Mouse (Mus musculus) heart, embryonic 15.5 days (tissue): Measurements from ENCODE around the gene Cotl1. TPM values are rescaled to one million over a fixed set of nuclear protein-coding genes. Genes with fewer than 3 reads are reported as not detected.

Source experiments
- ATAC-seq: fragments of 200-750 bp; cut with Nextera tagmentation; replicated peaks from 2 replicates; pipeline ENCODE4 v1.8.0; 2017; ENCODE audit warnings: low read depth, moderate TSS enrichment; ENCODE audit not compliant: insufficient number of reproducible peaks, insufficient read depth, low FRiP score
- H3K27ac ChIP-seq: fragments of 300-500 bp; sonication (generic); 2 replicates; pipeline ENCODE4 v1.5.1; 2015; ENCODE audit warnings: mild to moderate bottlenecking, inconsistent platforms
- H3K27me3 ChIP-seq: fragments of 300-500 bp; sonication (generic); 2 replicates; pipeline ENCODE4 v1.6.1; 2015; ENCODE audit warnings: inconsistent platforms
- H3K36me3 ChIP-seq: fragments of 300-500 bp; sonication (generic); 2 replicates; pipeline ENCODE4 v1.6.1; 2015; ENCODE audit warnings: mild to moderate bottlenecking, inconsistent platforms
- H3K4me1 ChIP-seq: fragments of 300-500 bp; sonication (generic); replicated peaks from 2 replicates; pipeline ENCODE4 v1.6.1; 2015; ENCODE audit warnings: inconsistent platforms
- H3K4me2 ChIP-seq: fragments of 300-500 bp; sonication (generic); 2 replicates; pipeline ENCODE4 v1.6.1; 2015; ENCODE audit warnings: inconsistent platforms, mild to moderate bottlenecking, moderate library complexity
- H3K4me3 ChIP-seq: fragments of 300-500 bp; sonication (generic); 2 replicates; pipeline ENCODE4 v1.5.1; 2015; ENCODE audit warnings: mild to moderate bottlenecking, inconsistent platforms
- H3K9ac ChIP-seq: fragments of 300-500 bp; sonication (generic); 2 replicates; pipeline ENCODE4 v1.6.1; 2015; ENCODE audit warnings: mild to moderate bottlenecking, inconsistent platforms
- H3K9me3 ChIP-seq: fragments of 300-500 bp; sonication (generic); replicated peaks from 2 replicates; pipeline ENCODE4 v1.6.1; 2016; ENCODE audit warnings: inconsistent platforms
- WGBS: fragments of 180-500 bp; shearing (Covaris S2); methylation state at CpG from one replicate; pipeline ENCODE4 v1.1.7; 2015; ENCODE audit warnings: mixed read lengths; 5-methylcytosine and 5-hydroxymethylcytosine counted together
- polyA plus RNA-seq: library from polyadenylated mRNA; unstranded; fragments of >200 nt; fragmentation: Nextera tagmentation; extraction: Ambion mirVana; gene quantifications from 2 replicates; pipeline ENCODE4 v1.2.1, GENCODE M21; 2015

The Cotl1 gene
- polyA plus RNA-seq, 1 experiment from 2014 or later, result 28.7 TPM

DNA sequence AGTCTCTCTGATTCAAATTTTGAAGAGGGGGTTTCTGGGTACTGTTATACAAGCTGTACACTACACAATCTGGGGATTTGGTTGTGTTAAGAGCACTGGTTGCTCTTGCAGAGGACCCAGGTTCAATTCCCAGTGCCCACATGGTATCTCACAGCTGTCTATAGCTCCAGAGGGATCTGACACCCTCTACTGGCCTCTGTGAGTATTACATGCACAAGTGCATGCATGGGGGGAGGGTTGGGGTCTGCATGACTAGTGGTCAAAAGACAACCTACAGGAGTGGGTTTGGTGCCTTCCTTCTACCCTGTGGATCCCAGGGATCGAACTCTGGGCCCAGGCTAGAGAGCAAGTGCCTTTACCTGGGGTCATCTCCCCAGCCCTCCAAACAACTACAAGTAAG lies 37.8 kb downstream of the Cotl1 start:
- no peak overlapping the region for H3K9ac ChIP-seq
- H3K27ac ChIP-seq, result no peak overlapping the region
- H3K4me1 ChIP-seq, result peaks cover 17% of the 10 kb centered on the region
- H3K9me3 ChIP-seq, result no peaks in the 10 kb centered on the region
- H3K4me2 ChIP-seq, result no peak overlapping the region
- H3K27me3 ChIP-seq, result no peaks in the 10 kb centered on the region
- no peak for ATAC-seq
- no peaks in the 10 kb centered on the region for H3K36me3 ChIP-seq
- 94% methylated on average over 1 of the region's 1 CpGs for WGBS
- no peak overlapping the region for H3K4me3 ChIP-seq

DNA sequence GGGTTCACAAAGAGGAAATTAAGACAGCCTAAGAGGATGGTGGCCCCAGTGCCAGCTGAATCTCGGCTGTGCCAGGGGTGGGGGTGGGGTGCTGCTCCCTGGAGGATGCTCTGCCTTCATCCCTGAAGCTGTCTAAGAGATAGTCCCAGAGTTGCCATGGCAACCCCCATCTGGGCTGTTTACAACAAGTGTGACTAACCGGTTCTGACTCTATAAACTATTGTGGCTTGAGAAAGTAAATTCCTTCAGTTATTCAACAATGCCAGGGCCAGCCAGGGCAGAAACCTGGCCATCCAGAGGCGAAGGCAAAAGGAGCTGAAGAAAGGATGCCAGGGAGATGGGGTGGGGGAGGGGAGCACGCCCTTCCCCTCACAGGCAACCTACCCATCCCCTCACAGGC lies 39.2 kb downstream of the Cotl1 start:
- Histone ChIP-seq H3K27me3 (no peaks in the 10 kb centered on the region), H3K9me3 (no peaks in the 10 kb centered on the region), H3K9ac (no peak overlapping the region), H3K4me2 (no peak overlapping the region), H3K4me3 (no peak overlapping the region), H3K36me3 (no peaks in the 10 kb centered on the region), H3K4me1 (peaks cover 11% of the 10 kb centered on the region), H3K27ac (no peak overlapping the region)
- WGBS, result 31% methylated on average over 4 of the region's 4 CpGs
- ATAC-seq, result no peak

DNA sequence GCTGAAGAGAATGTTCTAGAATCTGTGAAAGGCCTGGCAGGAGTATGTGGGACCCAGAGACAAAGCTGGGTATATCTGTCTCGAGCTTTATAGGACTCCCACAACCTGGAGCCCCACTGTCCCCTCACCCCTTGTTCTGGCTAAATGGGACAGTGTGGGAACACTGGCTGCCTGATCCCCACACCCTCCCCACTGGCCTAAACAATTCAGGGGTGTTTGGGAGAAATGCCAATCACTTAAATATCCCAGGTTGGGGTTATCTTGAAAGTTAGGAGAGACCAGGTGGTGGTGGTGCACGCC lies 41.4 kb downstream of the Cotl1 start:
- H3K27me3 ChIP-seq, result no peaks in the 10 kb centered on the region
- peaks cover 11% of the 10 kb centered on the region for H3K4me1 ChIP-seq
- WGBS, result 63% methylated on average over 2 of the region's 2 CpGs
- H3K4me2 ChIP-seq, result peak overlapping the region; percentile 52
- no peak overlapping the region for H3K27ac ChIP-seq
- ATAC-seq, result no peak
- H3K36me3 ChIP-seq, result no peaks in the 10 kb centered on the region
- no peaks in the 10 kb centered on the region for H3K9me3 ChIP-seq
- H3K9ac ChIP-seq, result no peak overlapping the region
- H3K4me3 ChIP-seq, result no peak overlapping the region

DNA sequence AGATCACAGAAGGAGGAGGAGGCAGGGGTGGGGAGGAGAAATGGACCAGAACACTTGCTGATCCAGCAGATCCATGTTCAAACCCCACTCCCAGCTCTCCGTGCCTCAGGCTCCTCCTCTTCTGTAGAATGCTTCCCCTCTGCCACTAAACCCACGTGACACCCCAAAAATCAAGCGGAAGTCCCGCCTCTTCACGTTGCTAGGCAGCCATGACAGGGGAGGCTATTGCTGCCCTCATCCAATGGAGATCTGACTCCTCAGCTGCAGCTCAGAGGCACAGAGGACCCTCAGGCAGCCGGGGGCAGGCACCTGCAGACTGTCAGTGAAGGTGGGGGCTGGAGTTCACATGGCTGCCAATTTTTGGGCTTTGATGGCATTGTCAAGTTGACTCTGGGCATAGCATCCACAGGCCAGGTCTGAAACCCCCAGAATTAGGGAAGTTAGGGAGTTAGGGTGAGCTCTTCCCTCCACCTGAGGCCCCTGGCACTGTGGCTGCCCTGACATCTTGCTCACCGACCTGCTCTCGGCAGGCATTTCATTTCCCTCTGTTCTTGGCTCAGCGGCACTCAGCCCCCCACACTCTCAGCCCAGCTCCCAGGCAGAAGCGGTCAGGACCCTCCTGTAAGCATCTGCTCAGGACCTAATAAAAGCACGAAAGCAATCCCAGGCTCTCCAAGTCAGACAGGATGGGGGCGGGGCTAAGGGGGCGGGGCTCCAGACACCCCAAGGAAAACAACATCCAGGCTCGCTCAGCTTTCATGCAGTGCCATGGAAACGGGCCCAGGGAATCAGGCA lies 42.0 kb downstream of the Cotl1 start:
- peak overlapping the region; percentile 34 for H3K27ac ChIP-seq
- ATAC-seq, result peak; percentile 64
- no peaks in the 10 kb centered on the region for H3K36me3 ChIP-seq
- peak overlapping the region; percentile 13; the same call in 1 of the 2 replicates for H3K4me3 ChIP-seq
- H3K4me2 ChIP-seq, result peak overlapping the region; percentile 52
- no peaks in the 10 kb centered on the region for H3K9me3 ChIP-seq
- 5% methylated on average over 15 of the region's 15 CpGs for WGBS
- peaks cover 11% of the 10 kb centered on the region for H3K4me1 ChIP-seq
- H3K27me3 ChIP-seq, result no peaks in the 10 kb centered on the region
- H3K9ac ChIP-seq, result no peak overlapping the region

DNA sequence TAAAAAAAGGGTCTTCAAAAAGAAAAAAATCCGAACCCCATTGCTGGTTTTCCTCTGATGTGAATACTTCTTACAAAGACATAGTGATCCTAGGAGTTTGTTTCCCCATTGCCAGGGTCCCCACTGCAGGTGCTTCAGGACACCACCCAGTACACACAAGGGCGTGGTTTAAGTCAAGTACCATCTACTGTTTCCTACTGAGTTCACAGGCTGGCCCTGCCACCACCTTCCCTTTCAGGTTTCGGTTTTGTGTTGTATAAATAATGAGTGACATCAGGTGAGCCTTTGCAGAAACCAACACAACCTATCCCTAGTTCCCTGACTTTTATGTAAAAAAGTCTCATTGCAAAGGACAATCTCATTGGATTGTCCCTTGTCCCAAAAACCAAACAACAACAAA lies 44.7 kb downstream of the Cotl1 start:
- Histone ChIP-seq H3K27me3 (no peaks in the 10 kb centered on the region), H3K4me1 (peaks cover 18% of the 10 kb centered on the region), H3K9me3 (no peaks in the 10 kb centered on the region), H3K4me2 (no peak overlapping the region), H3K27ac (no peak overlapping the region), H3K36me3 (no peaks in the 10 kb centered on the region), H3K4me3 (no peak overlapping the region), H3K9ac (no peak overlapping the region)
- no peak for ATAC-seq
- 89% methylated on average over 3 of the region's 3 CpGs for WGBS

DNA sequence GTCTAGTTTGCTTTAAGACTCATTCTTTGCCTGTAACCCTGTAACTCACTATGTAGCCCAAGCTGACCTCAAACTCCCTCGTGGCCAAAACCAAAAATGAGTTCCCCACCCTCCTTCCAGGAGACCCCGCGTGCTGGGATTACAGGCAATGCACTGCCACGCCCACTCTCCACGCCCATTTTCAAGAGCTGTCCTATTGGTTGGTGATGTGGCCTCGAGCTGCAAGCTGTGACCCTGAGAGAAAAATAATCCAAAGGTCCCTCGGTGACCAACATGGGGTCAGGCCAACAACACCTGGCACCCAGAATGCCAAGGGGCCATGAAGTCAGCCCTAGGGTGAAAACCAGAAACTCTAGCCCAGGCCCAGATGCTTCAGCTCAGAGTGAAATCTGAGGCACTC lies 45.7 kb downstream of the Cotl1 start:
- WGBS, result 59% methylated on average over 7 of the region's 7 CpGs
- Histone ChIP-seq H3K27me3 (no peaks in the 10 kb centered on the region), H3K9me3 (no peaks in the 10 kb centered on the region), H3K36me3 (no peaks in the 10 kb centered on the region), H3K4me2 (no peak overlapping the region), H3K27ac (no peak overlapping the region), H3K9ac (no peak overlapping the region), H3K4me3 (no peak overlapping the region), H3K4me1 (peaks cover 18% of the 10 kb centered on the region)
- no peak for ATAC-seq

DNA sequence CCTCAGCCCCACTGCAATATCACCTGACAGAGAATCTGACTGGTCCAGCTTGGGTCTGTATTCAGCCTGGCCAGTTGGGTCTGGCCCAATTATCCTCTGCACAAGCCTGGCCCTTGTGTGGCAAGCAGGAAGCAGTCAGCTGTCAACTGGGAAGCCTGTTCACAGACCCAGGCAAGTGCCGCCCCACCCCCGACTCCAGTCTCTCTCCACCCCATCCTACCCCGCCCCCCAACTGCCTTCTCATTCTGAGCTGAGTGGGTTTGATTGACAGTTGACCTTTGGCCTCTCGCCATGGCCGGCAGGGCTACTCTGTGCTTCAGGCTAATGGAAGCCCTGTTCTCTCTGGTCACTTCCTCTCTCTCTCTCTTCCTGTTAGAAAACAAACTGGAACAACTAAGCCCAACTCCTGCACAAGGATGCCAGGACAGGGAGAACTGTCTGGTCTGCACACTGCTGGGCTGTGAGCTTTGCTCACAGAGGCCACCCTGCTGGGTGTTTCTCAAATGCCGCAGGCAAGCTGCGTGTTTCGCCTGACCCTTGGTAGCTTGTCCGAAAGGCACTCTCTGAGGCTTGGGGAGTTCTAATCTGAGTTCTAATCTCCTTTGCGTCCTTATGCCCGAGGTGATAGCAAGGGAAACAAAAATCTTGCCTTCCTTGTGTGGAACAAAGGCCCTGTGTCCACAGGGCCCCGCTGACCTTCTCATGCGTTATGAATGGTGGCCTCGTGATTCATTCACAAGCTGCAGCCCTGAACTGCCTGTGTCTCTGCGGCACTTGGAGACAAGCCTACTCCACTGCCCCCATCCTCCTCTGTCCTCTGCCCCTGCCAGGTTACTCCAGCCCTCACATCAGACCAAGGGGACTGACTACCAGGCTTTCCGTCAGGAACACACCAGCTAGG lies 48.3 kb downstream of the Cotl1 start:
- no peak overlapping the region for H3K4me2 ChIP-seq
- peaks cover 8% of the 10 kb centered on the region for H3K4me1 ChIP-seq
- no peaks in the 10 kb centered on the region for H3K36me3 ChIP-seq
- 43% methylated on average over 16 of the region's 16 CpGs for WGBS
- H3K27ac ChIP-seq, result no peak overlapping the region
- 0 out of 2 replicates have a peak, but pooled peaks have one; percentile 41 for ATAC-seq
- no peaks in the 10 kb centered on the region for H3K27me3 ChIP-seq
- no peak overlapping the region for H3K9ac ChIP-seq
- no peak overlapping the region for H3K4me3 ChIP-seq
- no peaks in the 10 kb centered on the region for H3K9me3 ChIP-seq

DNA sequence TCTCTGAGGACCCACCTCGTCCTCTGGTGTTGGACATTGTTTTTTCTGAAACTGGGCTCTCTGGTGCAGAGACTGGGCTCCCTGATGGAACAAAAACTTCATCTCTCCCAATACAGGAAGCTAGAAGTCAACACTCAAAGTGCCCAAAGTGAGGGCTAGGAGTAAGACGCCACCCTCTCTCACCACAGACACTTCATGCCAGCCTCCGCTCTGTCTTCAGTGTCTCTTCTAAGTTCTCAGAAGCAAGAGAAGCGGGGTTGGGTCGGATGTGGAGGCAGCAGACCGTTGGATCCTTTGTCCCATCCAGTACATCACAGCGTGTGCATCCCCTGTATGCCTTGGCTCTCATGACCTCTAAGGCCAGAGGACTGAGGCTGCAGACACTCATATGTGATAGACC lies 50.8 kb downstream of the Cotl1 start:
- Histone ChIP-seq H3K9me3 (no peaks in the 10 kb centered on the region), H3K27ac (no peak overlapping the region), H3K9ac (no peak overlapping the region), H3K4me2 (no peak overlapping the region), H3K4me1 (peaks cover 12% of the 10 kb centered on the region), H3K36me3 (no peaks in the 10 kb centered on the region), H3K27me3 (no peaks in the 10 kb centered on the region), H3K4me3 (no peak overlapping the region)
- 83% methylated on average over 7 of the region's 7 CpGs for WGBS
- no peak for ATAC-seq

DNA sequence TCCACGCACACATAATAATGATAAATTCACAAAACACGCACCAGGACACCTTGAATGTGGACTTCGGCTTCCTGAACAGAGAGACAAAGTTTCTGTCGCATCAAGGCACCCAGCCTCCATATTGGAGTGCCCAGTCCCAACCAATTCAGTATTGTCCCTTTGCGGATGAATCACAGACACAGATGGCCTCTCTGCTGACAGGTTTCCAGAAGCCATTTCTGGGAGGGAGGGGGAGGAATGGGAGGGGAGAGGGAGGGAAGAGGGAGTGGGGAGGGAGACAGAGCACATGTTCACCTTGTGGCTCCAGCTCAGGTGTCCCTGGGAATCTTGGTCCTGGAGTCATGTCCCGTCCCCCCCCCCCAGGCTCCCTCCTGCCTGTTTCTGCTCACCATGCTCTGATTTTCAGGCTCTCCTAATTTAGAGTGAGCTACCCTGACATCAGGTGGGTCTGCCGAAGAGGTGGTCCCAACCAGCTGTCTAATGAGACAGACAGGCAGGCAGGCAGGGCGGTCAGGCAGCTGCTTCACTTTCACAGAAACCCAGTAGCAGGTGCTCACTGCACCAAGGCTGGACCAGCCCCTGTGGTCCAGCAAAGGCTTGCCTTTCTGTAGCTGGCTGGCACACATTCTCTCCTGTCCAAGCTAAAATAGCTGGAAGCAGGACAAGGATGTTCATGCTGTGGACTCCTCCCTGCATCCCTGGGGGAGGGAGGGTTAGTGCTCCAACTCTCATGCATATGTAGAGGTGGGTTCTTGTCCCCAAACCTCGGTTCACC lies 51.5 kb downstream of the Cotl1 start:
- Histone ChIP-seq H3K4me2 (no peak overlapping the region), H3K27ac (no peak overlapping the region), H3K9me3 (no peaks in the 10 kb centered on the region), H3K36me3 (no peaks in the 10 kb centered on the region), H3K27me3 (no peaks in the 10 kb centered on the region), H3K4me3 (no peak overlapping the region), H3K9ac (no peak overlapping the region), H3K4me1 (peaks cover 13% of the 10 kb centered on the region)
- WGBS, result 82% methylated on average over 9 of the region's 9 CpGs
- ATAC-seq, result no peak

DNA sequence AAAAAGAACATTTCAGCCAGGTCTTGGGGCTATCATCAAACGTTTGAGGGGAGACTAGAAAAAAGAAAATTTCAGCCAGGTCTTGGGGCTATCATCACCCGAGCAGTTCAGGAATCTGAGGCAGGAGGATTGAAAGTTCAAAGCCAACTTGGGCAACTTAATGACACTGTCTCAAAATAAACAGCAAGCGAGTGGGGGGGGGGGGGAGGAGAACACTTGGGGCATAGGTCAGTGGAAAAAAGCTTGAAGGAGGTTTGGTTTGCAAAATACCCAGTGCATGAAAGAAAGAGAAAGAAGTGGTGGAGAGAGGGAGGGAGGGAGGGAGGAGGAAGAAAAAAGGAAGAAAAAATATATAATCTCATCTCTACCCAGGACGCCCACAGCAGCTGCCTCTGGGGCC lies 53.0 kb downstream of the Cotl1 start:
- Histone ChIP-seq H3K4me3 (no peak overlapping the region), H3K27me3 (no peaks in the 10 kb centered on the region), H3K4me1 (peaks cover 13% of the 10 kb centered on the region), H3K9ac (no peak overlapping the region), H3K9me3 (no peaks in the 10 kb centered on the region), H3K36me3 (no peaks in the 10 kb centered on the region), H3K4me2 (no peak overlapping the region), H3K27ac (no peak overlapping the region)
- no peak for ATAC-seq
- 42% methylated on average over 4 of the region's 4 CpGs for WGBS

DNA sequence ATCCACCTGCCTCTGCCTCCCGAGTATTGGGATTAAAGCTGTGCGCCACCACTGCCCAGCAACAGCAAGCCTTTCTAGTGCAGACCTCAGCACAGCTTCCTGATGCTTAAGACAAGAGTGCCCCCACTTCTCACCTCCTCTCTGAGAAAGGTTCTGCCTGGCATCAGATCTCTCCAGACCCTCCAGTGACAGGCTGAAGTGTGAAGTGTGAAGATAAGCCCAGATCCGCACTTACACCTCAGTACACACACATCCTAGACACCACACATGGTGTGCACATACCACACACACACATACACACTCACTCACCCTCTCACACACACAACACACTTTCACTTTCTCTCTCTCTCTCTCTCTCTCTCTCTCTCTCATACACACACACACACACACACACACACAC lies 53.5 kb downstream of the Cotl1 start:
- Histone ChIP-seq H3K9ac (no peak overlapping the region), H3K36me3 (no peaks in the 10 kb centered on the region), H3K4me2 (no peak overlapping the region), H3K27ac (no peak overlapping the region), H3K27me3 (no peaks in the 10 kb centered on the region), H3K9me3 (no peaks in the 10 kb centered on the region), H3K4me1 (peaks cover 10% of the 10 kb centered on the region), H3K4me3 (no peak overlapping the region)
- ATAC-seq, result no peak
- 50% methylated on average over 3 of the region's 3 CpGs for WGBS
